Mouse (Mus musculus) forebrain, embryonic 11.5 days (tissue): ENCODE measurements around the gene Cdsn. TPM values are rescaled to one million over a fixed set of nuclear protein-coding genes. Genes with fewer than 3 reads are reported as not detected.

Experiments
- polyA plus RNA-seq: library from polyadenylated mRNA; unstranded; fragments of >200 nt; fragmentation: Nextera tagmentation; extraction: Ambion mirVana; gene quantifications from 2 replicates; pipeline ENCODE4 v1.2.1, GENCODE M21; 2014

Gene Cdsn
- polyA plus RNA-seq, 1 experiment from 2014 or later: not detected

Other genes starting within 250 kb of the Cdsn start
- not detected in 2 replicates for gene H2-Q1, start 231.7 kb upstream of the Cdsn start, polyA plus RNA-seq
- 0.31 and 0.53 TPM in 2 replicates for gene H2-Q2, start 209.9 kb upstream of the Cdsn start, polyA plus RNA-seq
- 1.7 and 2.1 TPM in 2 replicates for gene H2-Q4, start 172.5 kb upstream of the Cdsn start, polyA plus RNA-seq
- gene H2-Q6, start 127.3 kb upstream of the Cdsn start, polyA plus RNA-seq: 0.72 and 1.2 TPM in 2 replicates
- gene H2-Q7, start 113.0 kb upstream of the Cdsn start, polyA plus RNA-seq: 10.5 and 10.6 TPM in 2 replicates
- gene H2-Q10, start 82.0 kb upstream of the Cdsn start, polyA plus RNA-seq: 0.07 and 0.12 TPM in 2 replicates
- gene Pou5f1, start 46.1 kb upstream of the Cdsn start, polyA plus RNA-seq: not detected in 2 replicates
- gene Tcf19, start 35.3 kb upstream of the Cdsn start, polyA plus RNA-seq: 58.4 and 59.4 TPM in 2 replicates
- 17.7 and 18.2 TPM in 2 replicates for gene Cchcr1, start 35.0 kb upstream of the Cdsn start, polyA plus RNA-seq
- 1.3 and 1.4 TPM in 2 replicates for gene Psors1c2, start 18.9 kb upstream of the Cdsn start, polyA plus RNA-seq
- gene 2300002M23Rik, start 15.3 kb downstream of the Cdsn start, polyA plus RNA-seq: not detected in 2 replicates
- gene Sfta2, start 49.4 kb downstream of the Cdsn start, polyA plus RNA-seq: not detected in 2 replicates
- not detected in 2 replicates for gene Gm9573, start 74.5 kb downstream of the Cdsn start, polyA plus RNA-seq
- gene Mucl3, start 91.6 kb downstream of the Cdsn start, polyA plus RNA-seq: 0.07 and 0.13 TPM in 2 replicates
- 16.2 and 19.5 TPM in 2 replicates for gene Vars2, start 115.5 kb downstream of the Cdsn start, polyA plus RNA-seq
- 41.2 and 47.4 TPM in 2 replicates for gene Gtf2h4, start 121.6 kb downstream of the Cdsn start, polyA plus RNA-seq
- 130 and 144 TPM in 2 replicates for gene Ddr1, start 152.5 kb downstream of the Cdsn start, polyA plus RNA-seq